Mouse (Mus musculus): ENCODE measurements around the gene Ager. TPM values are rescaled to one million over a fixed set of nuclear protein-coding genes. Genes with fewer than 3 reads are reported as not detected.

Ager gene
- polyA plus RNA-seq, 1 experiment from 2014 or later = 2.8 TPM

- no peak overlapping the region for H3K4me2 ChIP-seq
- peaks cover 6% of the 10 kb centered on the region; the same call in 1 of the 2 replicates for H3K27me3 ChIP-seq
- no peaks in the 10 kb centered on the region for H3K36me3 ChIP-seq
- no peak overlapping the region for H3K4me3 ChIP-seq (replicated peaks)
- 64% methylated on average over 11 of the region's 11 CpGs for WGBS
- no peak overlapping the region for H3K27ac ChIP-seq
- H3K9ac ChIP-seq (replicated peaks) = no peak overlapping the region
- ATAC-seq (ENCODE audit: insufficient number of reproducible peaks, insufficient read depth, low FRiP score, low TSS enrichment, low read depth) = no peak
- no peaks in the 10 kb centered on the region for H3K9me3 ChIP-seq
- peaks cover 23% of the 10 kb centered on the region for H3K4me1 ChIP-seq (replicated peaks)
These were observed 34.3 kb upstream of the Ager start for GRCm38 (mm10) chr17:34563354-34563753.

GRCm38 (mm10) chr17:34564003-34564421, 33.6 kb upstream of the Ager start, which contains the start of gene Notch4:
Notch4 (plus strand) TSS chr17:34564268.
- peak within 1 kb of the TSS; percentile 37 for H3K4me2 ChIP-seq
- ATAC-seq (ENCODE audit: insufficient number of reproducible peaks, insufficient read depth, low FRiP score, low TSS enrichment, low read depth) = no peak
- peak within 1 kb of the TSS; percentile 47 for H3K9ac ChIP-seq (replicated peaks)
- H3K27me3 ChIP-seq = peaks cover 6% of the 10 kb centered on the region; the same call in 1 of the 2 replicates
- no peaks in the 10 kb centered on the region for H3K9me3 ChIP-seq
- H3K36me3 ChIP-seq = no peaks in the 10 kb centered on the region
- no peak within 1 kb of the TSS; the same call in 1 of the 2 replicates for H3K4me3 ChIP-seq (replicated peaks)
- H3K4me1 ChIP-seq (replicated peaks) = peaks cover 23% of the 10 kb centered on the region
- 4% methylated on average over 6 of the region's 6 CpGs for whole genome bisulfite sequencing
- peak within 1 kb of the TSS; percentile 47; the same call in 1 of the 2 replicates for H3K27ac ChIP-seq

- Histone ChIP-seq H3K4me3 (replicated peaks) (no peak overlapping the region; the same call in 1 of the 2 replicates), H3K9ac (replicated peaks) (0 out of 2 replicates have a peak overlapping the region, but pooled peaks have one; percentile 47), H3K36me3 (no peaks in the 10 kb centered on the region), H3K4me1 (replicated peaks) (peaks cover 23% of the 10 kb centered on the region), H3K27me3 (peaks cover 6% of the 10 kb centered on the region; the same call in 1 of the 2 replicates), H3K27ac (peak overlapping the region; percentile 47; the same call in 1 of the 2 replicates), H3K4me2 (peak overlapping the region; percentile 37), H3K9me3 (no peaks in the 10 kb centered on the region)
- 33% methylated on average over 3 of the region's 3 CpGs for WGBS
- ATAC-seq (ENCODE audit: insufficient number of reproducible peaks, insufficient read depth, low FRiP score, low TSS enrichment, low read depth) = no peak
These were observed 32.9 kb upstream of the Ager start for GRCm38 (mm10) chr17:34564796-34565195.

- Histone ChIP-seq H3K4me2 (no peak overlapping the region), H3K4me3 (replicated peaks) (no peak overlapping the region), H3K27ac (no peak overlapping the region), H3K9me3 (no peaks in the 10 kb centered on the region), H3K36me3 (no peaks in the 10 kb centered on the region), H3K9ac (replicated peaks) (no peak overlapping the region), H3K27me3 (peaks cover 6% of the 10 kb centered on the region; the same call in 1 of the 2 replicates), H3K4me1 (replicated peaks) (peaks cover 20% of the 10 kb centered on the region)
- WGBS = 58% methylated on average over 9 of the region's 9 CpGs
- no peak for ATAC-seq (ENCODE audit: insufficient number of reproducible peaks, insufficient read depth, low FRiP score, low TSS enrichment, low read depth)
These were observed 30.4 kb upstream of the Ager start for GRCm38 (mm10) chr17:34567311-34567710.

GRCm38 (mm10) chr17:34568421-34568820, 29.2 kb upstream of the Ager start:
- Histone ChIP-seq H3K27me3 (peaks cover 6% of the 10 kb centered on the region; the same call in 1 of the 2 replicates), H3K4me3 (replicated peaks) (no peak overlapping the region), H3K4me2 (no peak overlapping the region), H3K9me3 (no peaks in the 10 kb centered on the region), H3K9ac (replicated peaks) (no peak overlapping the region), H3K27ac (no peak overlapping the region), H3K36me3 (no peaks in the 10 kb centered on the region), H3K4me1 (replicated peaks) (peaks cover 20% of the 10 kb centered on the region)
- ATAC-seq (ENCODE audit: insufficient number of reproducible peaks, insufficient read depth, low FRiP score, low TSS enrichment, low read depth) = no peak
- 80% methylated on average over 13 of the region's 13 CpGs for WGBS

- H3K4me1 ChIP-seq (replicated peaks) = peaks cover 8% of the 10 kb centered on the region
- H3K27me3 ChIP-seq = peaks cover 10% of the 10 kb centered on the region; the same call in 1 of the 2 replicates
- WGBS = 68% methylated on average over 4 of the region's 4 CpGs
- ATAC-seq (ENCODE audit: insufficient number of reproducible peaks, insufficient read depth, low FRiP score, low TSS enrichment, low read depth) = no peak
- no peaks in the 10 kb centered on the region for H3K9me3 ChIP-seq
- no peaks in the 10 kb centered on the region for H3K36me3 ChIP-seq
- H3K4me2 ChIP-seq = no peak overlapping the region
- no peak overlapping the region for H3K9ac ChIP-seq (replicated peaks)
- no peak overlapping the region for H3K27ac ChIP-seq
- H3K4me3 ChIP-seq (replicated peaks) = no peak overlapping the region
These were observed 27.7 kb upstream of the Ager start for GRCm38 (mm10) chr17:34569919-34570318.

- Histone ChIP-seq H3K27ac (no peak overlapping the region), H3K36me3 (no peaks in the 10 kb centered on the region), H3K4me3 (replicated peaks) (no peak overlapping the region), H3K27me3 (peaks cover 10% of the 10 kb centered on the region; the same call in 1 of the 2 replicates), H3K9ac (replicated peaks) (no peak overlapping the region), H3K4me2 (no peak overlapping the region), H3K9me3 (no peaks in the 10 kb centered on the region), H3K4me1 (replicated peaks) (peaks cover 12% of the 10 kb centered on the region)
- WGBS = 12% methylated on average over 5 of the region's 5 CpGs
- ATAC-seq (ENCODE audit: insufficient number of reproducible peaks, insufficient read depth, low FRiP score, low TSS enrichment, low read depth) = no peak
These were observed 25.8 kb upstream of the Ager start for GRCm38 (mm10) chr17:34571875-34572274.

- Histone ChIP-seq H3K4me2 (no peak overlapping the region), H3K36me3 (no peaks in the 10 kb centered on the region), H3K27ac (no peak overlapping the region), H3K27me3 (peaks cover 6% of the 10 kb centered on the region; the same call in 1 of the 2 replicates), H3K9me3 (no peaks in the 10 kb centered on the region), H3K4me3 (replicated peaks) (no peak overlapping the region), H3K9ac (replicated peaks) (no peak overlapping the region), H3K4me1 (replicated peaks) (peaks cover 9% of the 10 kb centered on the region)
- WGBS = 18% methylated on average over 15 of the region's 15 CpGs
- ATAC-seq (ENCODE audit: insufficient number of reproducible peaks, insufficient read depth, low FRiP score, low TSS enrichment, low read depth) = no peak
These were observed 25.3 kb upstream of the Ager start for GRCm38 (mm10) chr17:34572361-34572760.

GRCm38 (mm10) chr17:34576577-34576976, 21.1 kb upstream of the Ager start:
- Histone ChIP-seq H3K9me3 (no peaks in the 10 kb centered on the region), H3K4me1 (replicated peaks) (peaks cover 6% of the 10 kb centered on the region), H3K27ac (no peak overlapping the region), H3K36me3 (no peaks in the 10 kb centered on the region), H3K9ac (replicated peaks) (no peak overlapping the region), H3K27me3 (0 out of 2 replicates have a peak, but pooled peaks cover 4% of the 10 kb centered on the region), H3K4me2 (no peak overlapping the region), H3K4me3 (replicated peaks) (no peak overlapping the region)
- no peak for ATAC-seq (ENCODE audit: insufficient number of reproducible peaks, insufficient read depth, low FRiP score, low TSS enrichment, low read depth)
- WGBS = 72% methylated on average over 5 of the region's 5 CpGs

GRCm38 (mm10) chr17:34578070-34578469, 19.6 kb upstream of the Ager start:
- H3K4me3 ChIP-seq (replicated peaks) = no peak overlapping the region
- H3K9me3 ChIP-seq = no peaks in the 10 kb centered on the region
- 0 out of 2 replicates have a peak, but pooled peaks cover 4% of the 10 kb centered on the region for H3K27me3 ChIP-seq
- H3K4me2 ChIP-seq = no peak overlapping the region
- no peak for ATAC-seq (ENCODE audit: insufficient number of reproducible peaks, insufficient read depth, low FRiP score, low TSS enrichment, low read depth)
- H3K4me1 ChIP-seq (replicated peaks) = peaks cover 6% of the 10 kb centered on the region; the same call in 1 of the 2 replicates
- 87% methylated on average over 3 of the region's 3 CpGs for WGBS
- H3K36me3 ChIP-seq = no peaks in the 10 kb centered on the region
- no peak overlapping the region for H3K9ac ChIP-seq (replicated peaks)
- no peak overlapping the region for H3K27ac ChIP-seq

- no peak overlapping the region for H3K4me3 ChIP-seq (replicated peaks)
- H3K27ac ChIP-seq = no peak overlapping the region
These were observed 15.1 kb upstream of the Ager start for GRCm38 (mm10) chr17:34582528-34582927.

GRCm38 (mm10) chr17:34583397-34583796, 14.3 kb upstream of the Ager start:
- H3K9me3 ChIP-seq = no peaks in the 10 kb centered on the region
- WGBS = 63% methylated on average over 7 of the region's 7 CpGs
- no peaks in the 10 kb centered on the region for H3K27me3 ChIP-seq
- no peaks in the 10 kb centered on the region for H3K36me3 ChIP-seq
- H3K4me1 ChIP-seq (replicated peaks) = peaks cover 15% of the 10 kb centered on the region
- no peak overlapping the region for H3K4me3 ChIP-seq (replicated peaks)
- no peak overlapping the region for H3K4me2 ChIP-seq
- no peak overlapping the region; the same call in 1 of the 2 replicates for H3K9ac ChIP-seq (replicated peaks)
- H3K27ac ChIP-seq = no peak overlapping the region
- ATAC-seq (ENCODE audit: insufficient number of reproducible peaks, insufficient read depth, low FRiP score, low TSS enrichment, low read depth) = no peak

More at GRCm38 (mm10) chr17:34582528-34582927, 15.1 kb upstream of the Ager start:
- Histone ChIP-seq H3K9ac (replicated peaks) (no peak overlapping the region), H3K4me1 (replicated peaks) (peaks cover 9% of the 10 kb centered on the region), H3K9me3 (no peaks in the 10 kb centered on the region), H3K4me2 (no peak overlapping the region), H3K36me3 (no peaks in the 10 kb centered on the region), H3K27me3 (no peaks in the 10 kb centered on the region)
- 88% methylated on average over 12 of the region's 12 CpGs for WGBS
- no peak for ATAC-seq (ENCODE audit: insufficient number of reproducible peaks, insufficient read depth, low FRiP score, low TSS enrichment, low read depth)

All from limb, embryonic 12.5 days (tissue).